Mouse (Mus musculus) heart, embryonic 13.5 days (tissue): ENCODE results near the gene Efhd1. TPM values are rescaled to one million over a fixed set of nuclear protein-coding genes. Genes with fewer than 3 reads are reported as not detected.

Source experiments
- ATAC-seq: fragments of 200-750 bp; cut with Nextera tagmentation; 2 replicates; pipeline ENCODE4 v1.8.0; 2017; ENCODE audit warnings: moderate TSS enrichment; ENCODE audit not compliant: insufficient number of reproducible peaks, low FRiP score, low TSS enrichment; ENCODE audit errors: extremely low read depth
- H3K27ac ChIP-seq: fragments of 300-500 bp; sonication (generic); replicated peaks from 2 replicates; pipeline ENCODE4 v1.5.1; 2015; ENCODE audit warnings: moderate library complexity, mild to moderate bottlenecking, inconsistent platforms
- H3K27me3 ChIP-seq: fragments of 300-500 bp; sonication (generic); replicated peaks from 2 replicates; pipeline ENCODE4 v1.6.1; 2015; ENCODE audit warnings: mild to moderate bottlenecking, inconsistent platforms
- H3K36me3 ChIP-seq: fragments of 300-500 bp; sonication (generic); 2 replicates; pipeline ENCODE4 v1.6.1; 2015; ENCODE audit warnings: mild to moderate bottlenecking, inconsistent platforms
- H3K4me1 ChIP-seq: fragments of 300-500 bp; sonication (generic); 2 replicates; pipeline ENCODE4 v1.6.1; 2015; ENCODE audit warnings: inconsistent platforms
- H3K4me2 ChIP-seq: fragments of 300-500 bp; sonication (generic); 2 replicates; pipeline ENCODE4 v1.6.1; 2015; ENCODE audit warnings: inconsistent platforms, mild to moderate bottlenecking, moderate library complexity
- H3K4me3 ChIP-seq: fragments of 300-500 bp; sonication (generic); 2 replicates; pipeline ENCODE4 v1.5.1; 2015; ENCODE audit warnings: moderate library complexity, mild to moderate bottlenecking, inconsistent platforms
- H3K9ac ChIP-seq: fragments of 300-500 bp; sonication (generic); 2 replicates; pipeline ENCODE4 v1.6.1; 2015; ENCODE audit warnings: inconsistent platforms, mild to moderate bottlenecking, moderate library complexity
- H3K9me3 ChIP-seq: fragments of 300-500 bp; sonication (generic); 2 replicates; pipeline ENCODE4 v1.6.1; 2016; ENCODE audit warnings: inconsistent platforms
- WGBS: fragments of 180-500 bp; shearing (Covaris S2); methylation state at CpG from one replicate; pipeline ENCODE4 v1.1.7; 2015; ENCODE audit warnings: mixed read lengths; 5-methylcytosine and 5-hydroxymethylcytosine counted together
- polyA plus RNA-seq: library from polyadenylated mRNA; unstranded; fragments of >200 nt; fragmentation: Nextera tagmentation; extraction: Ambion mirVana; gene quantifications from 2 replicates; pipeline ENCODE4 v1.2.1, GENCODE M21; 2015

The Efhd1 gene
- polyA plus RNA-seq, 1 experiment from 2014 or later: 0.29 TPM

GRCm38 (mm10) chr1:87350576-87350975 lies 86.4 kb downstream of the Efhd1 start:
- no peak for ATAC-seq
- H3K9me3 ChIP-seq: no peaks in the 10 kb centered on the region
- no peak overlapping the region for H3K4me2 ChIP-seq
- H3K4me1 ChIP-seq: peaks cover 3% of the 10 kb centered on the region; the same call in 1 of the 2 replicates
- no peak overlapping the region for H3K9ac ChIP-seq
- H3K4me3 ChIP-seq: no peak overlapping the region
- 66% methylated on average over 2 of the region's 2 CpGs for WGBS
- no peaks in the 10 kb centered on the region for H3K27me3 ChIP-seq
- H3K27ac ChIP-seq: no peak overlapping the region
- H3K36me3 ChIP-seq: peaks cover 25% of the 10 kb centered on the region

GRCm38 (mm10) chr1:87360276-87360675 lies 96.1 kb downstream of the Efhd1 start:
- no peaks in the 10 kb centered on the region for H3K9me3 ChIP-seq
- H3K27me3 ChIP-seq: no peaks in the 10 kb centered on the region
- no peak overlapping the region for H3K4me3 ChIP-seq
- H3K27ac ChIP-seq: no peak overlapping the region
- H3K9ac ChIP-seq: no peak overlapping the region
- H3K4me2 ChIP-seq: no peak overlapping the region
- 84% methylated on average over 1 of the region's 1 CpGs for WGBS
- no peak for ATAC-seq
- H3K4me1 ChIP-seq: no peaks in the 10 kb centered on the region
- peaks cover 20% of the 10 kb centered on the region for H3K36me3 ChIP-seq

Other genes with a start within 250 kb of the Efhd1 start
- gene Alppl2, start 174.4 kb upstream of the Efhd1 start, polyA plus RNA-seq: not detected in 2 replicates
- not detected in 2 replicates for gene Alpi, start 162.8 kb upstream of the Efhd1 start, polyA plus RNA-seq
- not detected in 2 replicates for gene Akp3, start 139.4 kb upstream of the Efhd1 start, polyA plus RNA-seq
- gene Ecel1, start 107.8 kb upstream of the Efhd1 start, polyA plus RNA-seq: 0.79 and 1.0 TPM in 2 replicates
- 0.11 TPM in 1 of 2 replicates, not detected in the other for gene Prss56, start 81.0 kb upstream of the Efhd1 start, polyA plus RNA-seq
- gene Chrnd, start 73.8 kb upstream of the Efhd1 start, polyA plus RNA-seq: not detected in 2 replicates
- 0.67 and 1.2 TPM in 2 replicates for gene Chrng, start 59.7 kb upstream of the Efhd1 start, polyA plus RNA-seq
- 120 and 123 TPM in 2 replicates for gene Eif4e2, start 50.4 kb upstream of the Efhd1 start, polyA plus RNA-seq
- 27.7 and 30.1 TPM in 2 replicates for gene Gigyf2, start 62.6 kb downstream of the Efhd1 start, polyA plus RNA-seq
- gene Kcnj13, start 130.4 kb downstream of the Efhd1 start, polyA plus RNA-seq: 0.24 and 0.29 TPM in 2 replicates
- gene Snorc, start 205.9 kb downstream of the Efhd1 start, polyA plus RNA-seq: not detected in 2 replicates
- gene Neu2, start 245.5 kb downstream of the Efhd1 start, polyA plus RNA-seq: 0.09 TPM in 1 of 2 replicates, not detected in the other